Mouse (Mus musculus) frontal cortex, adult (tissue): ENCODE measurements around the gene Gm8439.
"Not testable (repeated sequence)": the region's sequence is repeated elsewhere in the genome, so short reads cannot be mapped to it uniquely, and the experiment has no call there.

Experiments used
- ATAC-seq: cut with Nextera tagmentation; 2 replicates; pipeline ENCODE4 v1.9.2; 2017; ENCODE audit warnings: mild to moderate bottlenecking, moderate library complexity, mixed read lengths; ENCODE audit not compliant: low TSS enrichment

Gene Gm8439

DNA sequence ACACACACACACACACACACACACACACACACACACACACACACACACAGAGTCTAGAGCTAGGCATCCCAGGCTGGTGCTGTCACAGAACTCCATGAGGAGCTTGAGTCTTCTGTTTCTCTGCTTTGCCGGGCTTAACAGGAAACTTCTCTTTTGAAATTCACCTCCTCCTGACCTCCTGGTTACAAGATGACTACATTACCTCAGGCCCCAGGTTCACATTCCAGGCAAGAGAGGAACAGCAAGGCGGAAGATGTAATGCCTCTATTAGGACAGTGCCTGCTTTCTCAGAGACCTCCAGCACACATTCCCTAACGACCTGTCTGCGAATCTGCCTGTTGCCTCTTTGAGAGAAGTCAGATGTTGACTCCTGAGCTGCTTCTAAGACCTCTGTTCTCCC, at the start of gene Gm8439:
Gm8439 (plus strand) TSS at position 301 of the 400 bp plus-strand sequence.
- no peak for ATAC-seq

DNA sequence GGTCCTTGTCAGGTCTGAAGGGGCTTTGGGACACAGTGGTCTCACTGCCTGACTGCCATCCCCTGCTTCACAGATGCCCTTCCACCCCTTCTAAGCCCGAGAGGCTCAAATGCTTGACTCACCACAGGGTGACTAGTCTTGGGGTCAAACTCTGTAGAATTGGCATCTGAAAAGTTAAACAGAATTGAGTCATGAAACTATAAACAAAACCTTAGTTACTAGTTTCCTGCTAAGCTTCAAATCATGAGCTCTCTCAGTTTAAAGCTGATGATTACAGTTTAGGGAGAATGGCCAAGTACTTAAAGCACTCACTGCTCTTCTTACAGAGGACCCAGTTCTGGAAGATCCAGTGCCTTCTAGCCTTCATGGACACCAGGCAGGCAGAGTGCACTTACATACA, 43.6 kb upstream of the Gm8439 start:
- no peak for ATAC-seq

DNA sequence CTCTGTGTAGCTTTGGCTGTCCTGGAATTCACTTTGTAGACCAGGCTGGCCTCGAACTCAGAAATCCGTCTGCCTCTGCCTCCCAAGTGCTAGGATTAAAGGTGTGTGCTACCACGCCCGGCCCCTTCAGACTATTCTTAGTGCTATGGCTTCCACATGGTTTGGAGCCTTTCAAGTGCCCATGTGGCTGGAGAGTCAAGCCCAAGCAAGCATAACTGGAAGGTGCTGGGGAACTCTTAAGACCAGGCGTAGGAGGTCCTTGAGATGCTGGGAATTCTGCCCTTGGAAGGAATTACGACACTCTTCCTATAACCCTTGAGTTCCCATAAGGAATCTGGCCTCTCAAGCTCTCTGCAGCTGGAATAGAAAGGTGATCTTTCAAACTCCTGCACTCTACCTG, 32.0 kb upstream of the Gm8439 start:
- no peak for ATAC-seq

DNA sequence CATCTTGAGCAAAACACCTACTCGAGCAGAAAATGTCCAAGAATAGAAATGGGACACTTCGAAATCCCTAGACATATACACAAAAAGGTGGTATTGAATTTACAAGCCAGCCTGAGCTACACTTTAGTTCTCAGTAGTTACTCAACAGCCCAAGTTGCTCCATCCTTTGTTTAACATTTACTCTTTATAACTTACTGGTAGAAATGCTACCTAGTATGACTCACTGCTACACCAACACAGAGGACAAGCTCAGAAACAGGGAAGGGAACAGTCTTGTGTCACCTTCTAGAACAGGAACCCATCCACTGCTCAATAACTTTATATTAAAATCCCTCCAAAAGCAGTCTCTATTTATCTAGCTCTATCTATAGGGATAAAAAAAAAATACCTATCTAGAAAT, 22.8 kb upstream of the Gm8439 start:
- 0 out of 2 replicates have a peak, but pooled peaks have one; percentile 13 for ATAC-seq

DNA sequence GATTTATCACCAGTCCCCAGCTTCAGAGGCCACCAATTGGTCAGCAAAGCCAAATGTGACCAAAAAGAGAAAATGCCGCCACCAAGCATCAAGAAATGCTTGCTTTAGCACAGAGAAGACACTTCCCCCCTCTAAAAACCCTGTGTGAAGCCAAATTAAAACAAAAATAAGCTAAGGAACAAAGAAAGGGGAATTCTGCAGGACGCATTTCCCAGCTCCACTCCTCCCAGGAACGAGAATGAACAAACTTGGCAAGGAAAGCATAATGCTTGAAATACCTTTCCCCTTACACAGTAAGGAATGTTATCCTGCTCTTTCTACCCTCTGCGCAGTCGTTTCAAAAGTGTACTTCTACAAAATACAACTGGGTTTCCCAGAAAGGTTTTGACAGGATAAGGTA, 20.5 kb upstream of the Gm8439 start:
- no peak for ATAC-seq

DNA sequence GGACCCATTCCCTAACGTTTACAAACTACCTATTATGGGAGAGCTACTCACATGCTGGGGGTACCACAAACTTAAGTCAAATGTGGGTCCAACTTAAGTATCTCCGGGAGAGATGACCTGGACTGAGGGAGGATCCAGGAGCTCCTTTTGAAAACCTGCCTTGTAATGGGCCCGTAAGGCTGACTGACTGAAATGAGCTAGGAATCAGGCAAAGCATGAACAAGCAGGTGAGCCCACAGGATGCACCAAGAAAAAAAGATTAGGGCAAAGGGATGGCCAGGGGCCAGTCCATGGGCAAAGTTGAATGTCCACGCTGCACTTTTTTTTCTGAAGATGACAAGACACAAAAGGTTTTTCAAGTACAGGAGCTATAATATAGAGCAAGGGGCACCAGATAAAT, 19.5 kb upstream of the Gm8439 start:
- no peak for ATAC-seq

DNA sequence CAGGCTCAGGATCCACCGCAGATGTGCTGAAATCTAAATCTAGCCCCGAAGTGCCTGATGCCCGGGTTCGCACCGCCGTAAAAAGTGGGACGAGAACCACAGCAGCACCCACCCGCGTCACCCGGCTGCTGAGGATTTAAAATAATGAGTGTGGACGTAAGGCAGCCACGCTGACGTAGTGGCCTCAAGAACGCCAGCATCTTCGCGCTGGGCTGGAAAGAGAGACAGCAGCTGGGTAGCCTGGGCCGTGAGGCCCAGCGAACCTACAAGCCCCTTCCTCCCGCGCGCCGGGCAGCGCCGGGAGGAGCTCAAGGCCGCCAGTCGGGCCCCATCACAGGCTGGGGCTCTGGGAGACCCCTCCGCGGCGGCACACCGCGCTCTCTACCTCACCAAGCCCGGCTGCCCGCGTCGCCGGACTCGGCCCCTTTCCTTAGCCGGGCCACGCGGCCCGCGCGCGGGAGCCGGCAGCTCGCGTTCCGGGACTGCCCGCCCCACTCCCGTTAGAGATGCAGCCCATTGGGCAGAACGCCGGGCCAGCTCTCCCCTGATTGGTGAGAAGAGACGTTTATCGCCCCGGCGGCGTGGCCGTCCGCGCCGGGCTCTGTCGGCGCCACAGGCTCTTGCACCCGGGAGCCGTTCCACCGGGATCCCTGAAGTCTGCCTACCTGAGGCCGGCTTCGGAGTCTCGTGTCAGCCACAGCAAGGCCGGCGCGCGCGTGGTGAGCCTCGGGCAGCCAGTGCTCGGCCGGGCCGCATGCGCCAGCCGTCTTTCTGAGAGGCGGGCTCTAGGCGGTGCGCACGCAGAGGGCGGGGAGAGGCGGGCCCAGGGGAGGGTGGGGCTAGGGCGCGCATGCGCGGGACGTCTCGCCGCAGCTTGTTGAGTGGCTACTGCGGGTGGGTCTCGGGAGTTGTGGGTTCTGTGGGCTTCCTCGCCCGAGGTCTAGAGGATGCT, 18.8 kb upstream of the Gm8439 start, which contains the start of gene Ctps:
Ctps (minus strand) TSS at position 791 of the 952 bp plus-strand sequence.
- ATAC-seq = peak; percentile 91

DNA sequence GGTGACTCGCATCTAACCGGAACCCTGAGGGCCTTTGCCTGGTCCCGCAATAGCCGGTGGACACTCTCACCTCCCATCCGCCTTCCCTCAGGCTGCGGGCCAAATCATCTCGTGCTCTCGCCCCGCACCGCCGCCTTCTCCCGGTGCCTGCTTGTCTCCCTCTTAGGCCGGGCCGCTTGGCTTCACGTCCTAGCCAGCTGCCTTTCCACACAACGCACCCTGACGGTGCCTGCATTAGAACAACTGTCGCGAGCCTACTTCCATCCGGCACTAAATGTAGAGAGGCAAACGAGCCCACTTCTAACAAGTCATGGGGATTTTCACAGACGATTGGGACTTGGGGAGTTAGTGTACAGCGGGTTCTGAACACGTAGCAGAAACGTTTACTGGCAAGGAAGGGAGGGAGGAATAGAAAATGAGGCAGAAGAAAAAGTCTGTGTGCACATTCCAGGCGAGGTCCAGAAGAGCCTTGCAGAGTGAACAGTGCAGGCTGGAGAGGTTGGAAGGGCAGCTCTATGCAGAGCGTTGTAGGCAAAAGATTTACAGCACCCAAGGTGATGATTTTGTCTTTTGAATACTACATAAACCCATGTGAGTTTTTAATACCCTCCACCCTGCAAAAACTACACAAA, 18.0 kb upstream of the Gm8439 start:
- peak; percentile 33 for ATAC-seq

DNA sequence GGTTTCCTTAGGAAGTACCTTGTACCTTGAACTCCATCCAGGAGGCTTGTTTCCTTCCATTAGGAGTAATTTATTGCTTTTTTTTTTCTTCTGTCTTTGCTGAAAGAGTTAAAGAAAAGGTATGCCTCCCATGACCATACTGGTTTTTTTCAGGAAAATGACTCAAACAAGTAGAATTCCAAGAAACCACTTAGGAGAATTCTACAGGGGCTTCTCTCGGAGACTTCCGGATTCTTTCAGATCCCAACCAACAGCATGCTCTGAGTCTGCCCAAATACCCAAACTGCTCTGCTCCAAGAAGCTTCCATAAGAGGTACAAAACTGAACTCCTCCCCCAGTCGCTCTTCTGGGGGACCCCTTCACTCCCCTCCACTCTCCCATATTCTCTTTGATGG, 17.5 kb upstream of the Gm8439 start:
- ATAC-seq = no peak

DNA sequence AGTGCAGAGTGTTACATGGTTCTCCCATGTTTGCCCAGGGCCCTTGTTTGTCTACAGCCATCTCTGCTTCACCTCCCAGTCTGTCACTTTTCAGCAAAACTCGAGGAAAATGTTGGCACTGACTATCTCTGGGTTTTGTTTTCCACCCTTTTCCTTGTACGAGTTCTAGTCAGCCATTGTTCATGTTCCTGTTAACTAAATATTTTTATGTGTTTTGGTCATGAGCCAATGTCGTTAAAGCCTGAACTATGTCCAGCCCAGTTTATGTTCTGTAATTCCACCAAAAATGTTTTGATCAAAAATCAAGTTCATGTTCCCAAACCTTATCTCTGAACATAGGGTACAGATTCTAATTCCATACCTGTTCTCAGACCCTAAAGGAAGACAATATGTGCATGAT, 16.9 kb upstream of the Gm8439 start:
- ATAC-seq = no peak

DNA sequence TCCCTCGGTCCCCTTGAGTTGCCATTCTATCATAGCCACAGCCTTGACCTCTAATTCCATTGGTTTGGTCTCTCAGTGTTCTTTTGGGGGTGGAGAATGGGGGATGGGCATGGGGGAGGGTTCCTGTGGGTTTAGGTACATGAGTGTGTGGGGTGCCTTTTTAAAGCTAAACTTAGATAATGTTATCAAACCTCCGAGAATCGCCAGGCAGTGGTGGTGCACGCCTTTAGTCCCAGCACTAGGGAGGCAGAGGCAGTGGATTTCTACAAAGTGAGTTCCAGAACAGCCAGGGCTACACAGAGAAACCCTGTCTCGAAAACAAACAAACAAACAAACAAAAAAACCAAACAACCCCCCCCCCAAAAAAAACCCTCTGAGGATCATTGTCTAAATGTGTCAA, 7.7 kb upstream of the Gm8439 start:
- no peak for ATAC-seq

DNA sequence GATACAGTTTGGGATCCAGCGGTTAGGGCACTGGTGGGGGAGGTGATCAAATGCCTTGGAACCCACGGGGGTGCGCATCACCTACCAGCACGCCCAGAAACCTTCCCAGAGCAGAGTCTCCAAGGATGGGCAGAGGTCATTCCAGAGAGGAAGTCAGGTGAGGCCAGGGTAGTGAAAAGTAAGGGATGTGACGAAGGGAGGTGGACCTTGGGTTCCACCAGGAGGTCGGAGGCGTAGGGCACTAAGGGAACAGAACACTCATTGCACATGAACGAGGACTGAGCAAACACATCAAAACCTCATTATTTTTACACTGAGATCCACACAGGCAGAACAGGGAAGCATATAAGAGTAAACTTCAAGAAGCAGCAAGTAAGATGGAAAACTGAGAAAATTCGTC, 6.8 kb upstream of the Gm8439 start:
- ATAC-seq = no peak

DNA sequence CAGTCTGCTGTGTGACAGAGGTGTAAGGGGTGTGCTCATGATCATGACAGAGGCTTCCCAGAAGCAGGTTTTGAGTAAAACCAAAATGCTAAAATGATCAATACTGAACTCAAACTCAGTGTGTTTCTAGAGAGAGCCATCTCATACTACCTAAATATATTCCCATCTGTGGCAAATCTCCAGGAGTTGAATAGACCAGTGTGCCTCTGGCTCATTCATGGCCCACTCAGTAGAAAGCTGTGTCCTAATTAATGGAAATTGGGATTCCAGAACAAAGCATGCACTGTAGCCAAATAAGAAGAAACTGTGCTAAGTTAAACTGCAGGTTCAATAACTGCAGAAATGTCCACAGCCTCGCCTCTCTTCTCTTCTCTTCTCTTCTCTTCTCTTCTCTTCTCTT, 1.6 kb upstream of the Gm8439 start:
- no peak for ATAC-seq

DNA sequence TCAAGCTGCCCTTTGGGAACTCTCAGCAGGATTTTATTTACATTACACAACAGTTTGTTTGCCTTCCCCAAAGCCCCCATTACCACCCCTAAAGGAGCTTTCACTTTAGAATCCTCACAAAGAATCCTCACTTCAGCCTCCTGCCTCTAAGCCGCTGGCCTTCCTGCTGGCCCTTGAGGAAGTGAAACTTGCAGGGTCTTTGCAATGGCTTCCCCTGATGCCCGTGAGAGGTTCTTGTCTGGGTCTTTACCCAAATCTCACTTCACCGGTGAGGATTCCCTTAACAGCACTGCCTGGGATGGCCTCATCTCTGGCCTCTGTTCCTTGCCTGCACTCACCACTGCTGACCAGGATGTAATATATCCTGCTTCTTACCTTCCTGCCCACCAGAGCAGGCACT, 525 bp downstream of the Gm8439 start:
- ATAC-seq = no peak

DNA sequence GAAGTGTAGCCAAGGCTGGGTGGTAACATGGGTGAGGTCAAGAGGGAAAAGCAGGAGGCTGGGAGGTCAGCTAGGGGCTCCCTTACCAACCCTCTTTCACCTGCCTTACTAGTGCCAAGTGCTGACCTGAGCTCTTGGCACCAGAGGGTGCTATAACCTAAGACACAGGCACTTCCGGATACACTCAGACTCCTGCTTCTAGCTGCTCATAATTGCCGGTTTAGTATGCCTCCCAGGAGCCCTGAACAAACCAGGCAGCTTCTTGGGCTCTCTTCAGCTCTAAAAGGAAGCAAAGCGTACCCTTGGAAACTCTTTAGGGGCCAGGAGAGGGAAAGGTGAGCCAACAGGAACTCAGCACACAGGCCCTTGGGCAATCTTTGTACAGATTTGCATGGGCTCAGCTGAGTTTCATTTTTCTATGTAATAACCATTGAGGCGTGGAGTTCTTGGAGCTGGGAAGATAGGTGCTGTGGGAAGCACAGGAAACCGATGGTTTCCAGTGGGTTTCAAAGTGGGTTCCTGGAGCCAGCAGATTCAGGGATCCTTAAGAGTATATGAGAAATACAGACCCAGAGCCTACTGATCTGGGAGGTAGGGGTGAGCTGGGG, 1.4 kb downstream of the Gm8439 start:
- peak; percentile 86 for ATAC-seq

DNA sequence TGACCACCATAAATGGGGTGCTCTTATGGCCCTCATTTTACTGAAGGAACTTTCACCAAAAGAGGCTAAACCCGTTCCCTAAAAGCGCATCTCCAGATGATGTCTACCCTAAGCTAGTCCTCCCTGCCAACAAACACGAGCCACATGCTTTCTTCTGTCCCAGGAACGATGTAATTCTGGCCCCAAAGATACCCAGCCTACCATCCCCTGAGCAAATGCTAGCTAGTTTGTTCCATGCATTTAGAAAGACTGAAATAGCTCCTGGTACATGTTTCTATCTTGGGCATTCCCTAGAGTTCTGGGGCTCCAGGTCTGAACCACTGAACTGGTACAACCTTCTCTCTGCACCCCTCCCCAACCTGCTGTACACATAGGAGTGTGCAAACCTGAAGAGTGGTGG, 2.4 kb downstream of the Gm8439 start:
- ATAC-seq = peak; percentile 86

DNA sequence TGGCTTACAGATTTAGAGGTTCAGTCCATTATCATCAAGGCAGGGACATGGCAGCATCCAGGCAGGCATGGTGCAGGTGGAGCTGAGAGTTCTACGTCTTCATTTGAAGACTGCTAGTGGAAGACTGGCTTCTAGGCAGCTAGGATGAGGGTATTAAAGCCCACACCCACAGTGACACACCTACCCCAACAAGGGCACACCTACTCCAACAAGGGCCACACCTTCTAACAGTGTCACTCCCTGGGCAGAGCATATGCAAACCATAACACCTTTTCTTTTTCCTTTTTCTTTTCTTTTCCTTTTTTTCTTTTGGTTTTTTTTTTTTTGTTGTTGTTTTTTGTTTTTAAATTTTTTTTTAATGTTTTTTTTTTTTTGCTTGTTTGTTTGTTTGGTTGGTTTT, 7.7 kb downstream of the Gm8439 start:
- ATAC-seq = not testable (repeated sequence)

DNA sequence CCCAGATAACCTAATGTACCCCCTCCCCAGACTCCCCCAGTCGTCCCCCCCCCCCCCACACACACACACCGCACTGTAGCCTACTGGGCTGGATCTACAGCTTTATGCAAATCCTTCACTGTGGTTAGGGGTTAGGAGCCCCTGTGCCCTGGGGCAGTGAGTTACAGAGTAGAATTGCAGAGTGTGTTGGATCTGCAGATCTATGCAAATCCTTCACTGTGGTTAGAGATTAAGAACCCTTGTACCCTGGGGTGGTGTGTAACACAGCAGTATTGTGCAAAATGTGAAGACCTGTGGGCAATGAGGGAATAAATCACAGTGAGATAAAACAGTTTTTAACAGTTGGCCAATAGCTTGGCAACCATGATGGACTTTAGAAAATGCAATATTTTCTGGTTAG, 10.4 kb downstream of the Gm8439 start:
- ATAC-seq = no peak

DNA sequence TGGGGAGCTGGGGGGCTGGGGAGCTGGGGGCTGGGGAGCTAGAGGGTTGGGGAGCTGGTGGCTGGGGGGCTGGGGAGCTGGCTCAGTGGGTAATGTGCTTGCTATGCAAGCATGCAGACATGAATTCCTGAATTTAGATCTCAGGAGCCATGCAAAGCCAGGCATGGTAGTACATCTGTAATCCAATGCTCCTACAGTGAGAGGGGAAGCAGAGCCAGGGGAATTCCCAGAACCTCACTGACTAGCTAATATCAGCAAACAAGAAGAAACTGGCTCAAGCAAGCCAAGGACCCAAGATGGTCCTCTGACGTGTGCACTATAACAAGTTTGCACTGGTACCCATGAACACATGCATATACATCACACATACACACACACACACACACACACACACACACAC, 13.2 kb downstream of the Gm8439 start:
- ATAC-seq = no peak

DNA sequence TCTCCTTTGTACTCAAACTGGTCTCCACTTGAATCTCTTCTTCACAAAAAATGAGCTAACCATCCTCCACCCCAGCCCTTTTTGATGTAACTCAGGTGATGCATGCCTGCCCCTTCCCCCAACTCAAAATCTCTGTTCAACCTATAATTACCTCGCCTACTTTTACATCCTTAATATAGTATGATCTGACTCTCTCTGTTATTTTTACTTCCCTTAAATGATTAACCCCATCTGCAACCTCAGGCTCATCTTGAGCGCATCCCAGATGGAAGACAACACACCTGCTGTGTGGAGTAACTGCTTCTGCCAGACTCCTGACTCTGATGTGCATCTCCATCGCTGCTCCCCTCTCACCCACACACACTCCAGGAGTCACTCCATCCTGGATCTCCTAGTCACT, 14.1 kb downstream of the Gm8439 start:
- ATAC-seq = no peak

DNA sequence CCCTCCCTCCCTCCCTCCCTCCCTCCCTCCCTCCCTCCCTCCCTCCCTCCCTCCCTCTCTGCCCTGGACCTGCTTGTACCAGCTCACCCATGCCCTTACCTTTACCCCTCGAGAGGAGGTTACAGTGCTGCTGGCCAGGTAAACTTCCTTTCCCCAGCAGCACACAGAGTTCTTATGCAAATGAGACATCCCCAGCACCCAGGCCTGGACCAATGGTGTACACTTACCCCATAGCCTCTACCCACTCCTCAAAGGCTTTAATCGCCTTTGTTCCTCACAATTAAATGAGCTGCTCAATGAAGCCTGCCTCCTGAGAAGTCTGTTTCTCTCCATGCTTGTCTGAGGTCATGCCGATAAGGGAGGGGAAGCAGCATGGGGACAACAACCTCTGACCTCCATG, 18.4 kb downstream of the Gm8439 start:
- ATAC-seq = no peak

DNA sequence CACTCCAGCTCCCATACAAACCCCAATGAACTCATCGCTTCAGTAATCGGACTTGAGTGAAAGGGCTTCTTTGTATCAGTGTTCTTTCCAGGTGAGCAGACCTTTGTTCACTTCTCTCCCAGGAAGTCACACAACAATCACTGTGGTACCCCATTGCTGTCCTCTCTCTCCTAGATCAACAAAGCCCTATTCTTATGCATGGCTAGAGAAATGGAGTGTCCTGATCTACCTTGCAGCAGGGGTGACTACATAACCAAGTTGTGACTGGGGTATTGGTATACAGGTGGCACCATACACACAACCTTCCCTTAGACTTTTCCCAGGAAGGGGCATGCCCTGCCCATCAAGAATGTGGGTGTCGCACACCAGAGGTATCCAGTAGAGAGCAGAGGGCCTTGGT, 22.5 kb downstream of the Gm8439 start:
- ATAC-seq = no peak
